Mouse (Mus musculus) thymus, adult 2 months (tissue): ENCODE measurements around the gene Pdlim4.

Experiments
- CTCF ChIP-seq: fragments of 200-500 bp; IDR thresholded peaks from 2 replicates; pipeline ENCODE4 v1.5.1; 2012; ENCODE audit warnings: mild to moderate bottlenecking, control low read depth, low read length, moderate library complexity, borderline replicate concordance; ENCODE audit not compliant: control insufficient read depth, poor library complexity, insufficient read depth; ENCODE audit errors: extremely low read depth
- POLR2A ChIP-seq: fragments of 200-500 bp; IDR thresholded peaks from 2 replicates; pipeline ENCODE4 v1.6.1; 2012; ENCODE audit warnings: mild to moderate bottlenecking, low read length, control low read depth, moderate library complexity; ENCODE audit not compliant: control insufficient read depth, poor library complexity, insufficient read depth; ENCODE audit errors: extremely low read depth

DNA sequence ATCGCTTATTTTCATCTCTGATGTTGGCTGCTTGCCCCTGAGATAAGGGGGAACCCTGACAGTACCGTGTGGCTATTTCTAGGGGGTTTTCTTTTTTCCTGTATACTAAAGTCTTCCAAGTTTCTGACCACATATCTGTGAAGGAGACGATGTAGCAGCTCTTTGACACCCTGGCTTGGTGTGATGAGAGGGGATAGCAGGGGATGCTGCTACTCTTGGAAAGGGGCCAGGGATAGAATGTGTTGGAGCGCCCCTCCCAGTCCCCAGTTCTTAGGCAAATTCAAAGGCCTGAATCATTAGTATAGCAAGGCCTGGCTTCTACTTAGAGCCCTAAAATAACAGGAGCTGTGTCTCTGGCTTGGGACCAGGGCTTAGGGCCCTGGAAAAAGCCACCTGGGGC is 44.5 kb upstream of the Pdlim4 start:
- TF ChIP-seq CTCF = no peak
- no peak for TF ChIP-seq POLR2A
